Mouse (Mus musculus): Measurements from ENCODE around the gene Zfp143. TPM values are rescaled to one million over a fixed set of nuclear protein-coding genes. Genes with fewer than 3 reads are reported as not detected.
A peak's percentile ranks its signal among the peaks of the same experiment; 100 is the strongest.

Gene Zfp143
- polyA plus RNA-seq, 1 experiment from 2014 or later, result 30.0 TPM

GRCm38 (mm10) chr7:110060669-110061198 is 283 bp upstream of the Zfp143 start:
- Histone ChIP-seq H3K9me3 (no peaks in the 10 kb centered on the region), H3K36me3 (replicated peaks) (peaks cover 64% of the 10 kb centered on the region), H3K27me3 (ENCODE audit: poor library complexity, severe bottlenecking) (no peaks in the 10 kb centered on the region), H3K4me1 (peaks cover 18% of the 10 kb centered on the region), H3K4me3 (peak overlapping the region; percentile 68), H3K27ac (peak overlapping the region; percentile 98)
- DNase-seq (ENCODE audit: extremely low spot score, low spot score), result no peak
- under 1% methylated on average over 26 of the region's 26 CpGs for WGBS

DNA sequence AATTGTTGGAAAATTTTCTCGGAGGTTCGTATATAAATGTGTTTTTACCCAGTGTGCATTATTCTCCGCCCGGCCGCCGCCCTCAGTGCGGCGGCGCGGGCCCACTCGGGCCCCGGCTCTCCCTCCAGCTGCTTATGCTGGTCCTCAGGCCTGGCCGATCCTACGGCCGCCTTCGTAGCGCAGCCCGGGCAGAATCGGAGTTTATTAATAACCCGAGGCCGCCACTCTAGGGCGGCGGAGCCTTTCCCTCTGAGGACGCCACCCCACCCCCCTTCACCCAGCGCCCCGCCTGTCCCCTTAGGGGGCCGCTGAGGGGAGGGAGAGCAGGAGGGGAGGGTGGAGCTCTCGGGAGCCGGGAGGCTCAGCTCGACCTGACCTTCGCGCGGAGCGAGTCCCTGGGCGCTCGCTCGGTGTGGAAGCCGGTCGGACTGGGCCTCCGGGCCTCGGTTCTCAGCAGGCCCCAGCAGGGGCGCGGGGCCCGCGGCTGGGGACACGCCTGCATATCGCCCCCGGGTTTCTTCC is 796 bp downstream of the Zfp143 start:
- peaks cover 18% of the 10 kb centered on the region for H3K4me1 ChIP-seq
- under 1% methylated on average over 47 of the region's 48 CpGs for WGBS

DNA sequence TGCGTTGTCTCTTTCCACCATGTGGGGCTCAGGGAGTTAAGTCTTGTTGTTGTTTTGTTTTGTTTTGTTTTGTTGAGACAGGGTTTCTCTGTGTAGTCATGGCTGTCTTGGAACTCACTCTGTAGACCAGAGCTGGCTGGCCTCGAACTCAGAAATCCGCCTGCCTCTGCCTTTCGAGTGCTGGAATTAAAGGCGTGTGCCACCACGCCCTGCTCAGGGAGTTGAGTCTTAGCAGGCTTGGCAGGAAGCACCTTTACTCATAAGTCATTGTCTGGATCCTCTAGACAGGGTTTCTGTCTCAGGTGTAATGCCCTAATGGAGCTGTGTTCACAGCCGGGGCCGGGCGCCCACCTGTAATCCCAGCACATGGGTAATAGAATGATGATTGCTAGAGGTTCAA is 2.7 kb downstream of the Zfp143 start:
- H3K4me1 ChIP-seq, result peaks cover 18% of the 10 kb centered on the region
- 96% methylated on average over 9 of the region's 9 CpGs for WGBS
- H3K36me3 ChIP-seq (replicated peaks), result peaks cover 63% of the 10 kb centered on the region
- H3K27me3 ChIP-seq (ENCODE audit: poor library complexity, severe bottlenecking), result no peaks in the 10 kb centered on the region
- DNase-seq (ENCODE audit: extremely low spot score, low spot score), result no peak
- no peak overlapping the region for H3K4me3 ChIP-seq
- no peak overlapping the region for H3K27ac ChIP-seq
- no peaks in the 10 kb centered on the region for H3K9me3 ChIP-seq

More for the DNA sequence above, 796 bp downstream of the Zfp143 start:
- peak; percentile 85 for DNase-seq (ENCODE audit: extremely low spot score, low spot score)
- H3K36me3 ChIP-seq (replicated peaks), result peaks cover 63% of the 10 kb centered on the region
- H3K4me3 ChIP-seq, result peak overlapping the region; percentile 68
- no peaks in the 10 kb centered on the region for H3K9me3 ChIP-seq
- H3K27ac ChIP-seq, result peak overlapping the region; percentile 98
- H3K27me3 ChIP-seq (ENCODE audit: poor library complexity, severe bottlenecking), result no peaks in the 10 kb centered on the region

DNA sequence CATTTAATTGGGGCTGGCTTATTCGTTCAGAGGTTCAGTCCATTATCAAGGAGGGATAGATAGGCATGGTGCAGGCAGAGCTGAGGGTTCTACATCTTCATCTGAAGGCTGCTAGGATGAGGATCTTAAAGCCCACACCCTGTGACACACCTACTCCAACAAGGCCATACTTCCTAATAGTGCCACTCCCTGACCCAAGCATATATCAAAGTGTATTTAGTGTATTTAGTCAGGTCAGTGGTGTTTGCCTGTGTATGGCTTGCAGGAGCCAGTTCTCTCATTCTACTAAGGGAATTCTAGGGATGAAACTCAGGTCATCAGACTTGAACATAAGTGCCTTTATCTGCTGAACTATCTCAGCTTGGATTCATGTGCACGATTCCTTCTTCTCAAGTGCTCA is 8.1 kb downstream of the Zfp143 start:
- Histone ChIP-seq H3K4me3 (no peak overlapping the region), H3K27ac (no peak overlapping the region), H3K9me3 (no peaks in the 10 kb centered on the region), H3K27me3 (ENCODE audit: poor library complexity, severe bottlenecking) (no peaks in the 10 kb centered on the region), H3K4me1 (no peaks in the 10 kb centered on the region), H3K36me3 (replicated peaks) (peaks cover 91% of the 10 kb centered on the region)
- WGBS, result 88% methylated on average over 2 of the region's 2 CpGs
- DNase-seq (ENCODE audit: extremely low spot score, low spot score), result no peak

DNA sequence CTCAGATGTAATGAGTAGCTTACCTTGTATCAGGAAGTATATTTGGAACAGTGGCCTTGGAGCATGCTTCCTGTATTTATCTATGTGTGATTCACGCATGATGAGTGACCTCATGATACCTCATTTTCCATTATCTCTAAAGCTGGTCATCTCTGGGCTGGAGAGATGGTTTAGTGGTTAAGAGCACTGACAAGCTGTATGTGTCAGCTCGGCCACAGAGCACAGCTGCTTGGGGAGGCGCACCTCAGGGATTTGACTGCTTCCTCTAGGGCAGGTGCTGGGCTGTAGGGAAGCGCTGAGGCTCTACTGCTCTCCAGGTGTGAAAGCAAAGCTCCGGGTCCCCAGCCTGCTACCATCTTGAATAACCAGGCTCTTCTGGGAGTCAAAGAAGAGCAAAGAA is 17.2 kb downstream of the Zfp143 start:
- no peaks in the 10 kb centered on the region for H3K4me1 ChIP-seq
- no peak overlapping the region for H3K27ac ChIP-seq
- DNase-seq (ENCODE audit: extremely low spot score, low spot score), result no peak
- WGBS, result 96% methylated on average over 5 of the region's 5 CpGs
- H3K36me3 ChIP-seq (replicated peaks), result peaks cover 99% of the 10 kb centered on the region
- no peaks in the 10 kb centered on the region for H3K27me3 ChIP-seq (ENCODE audit: poor library complexity, severe bottlenecking)
- H3K9me3 ChIP-seq, result peaks cover 5% of the 10 kb centered on the region; the same call in 1 of the 2 replicates
- H3K4me3 ChIP-seq, result no peak overlapping the region

GRCm38 (mm10) chr7:110083386-110084165 is 22.6 kb downstream of the Zfp143 start:
- H3K27ac ChIP-seq, result no peak overlapping the region
- 80% methylated on average over 13 of the region's 13 CpGs for WGBS
- peaks cover 5% of the 10 kb centered on the region; the same call in 1 of the 2 replicates for H3K9me3 ChIP-seq
- peaks cover 100% of the 10 kb centered on the region for H3K36me3 ChIP-seq (replicated peaks)
- H3K4me3 ChIP-seq, result no peak overlapping the region
- no peaks in the 10 kb centered on the region for H3K27me3 ChIP-seq (ENCODE audit: poor library complexity, severe bottlenecking)
- DNase-seq (ENCODE audit: extremely low spot score, low spot score), result peak; percentile 27
- no peaks in the 10 kb centered on the region for H3K4me1 ChIP-seq

- peaks cover 100% of the 10 kb centered on the region for H3K36me3 ChIP-seq (replicated peaks)
- peaks cover 5% of the 10 kb centered on the region; the same call in 1 of the 2 replicates for H3K9me3 ChIP-seq
- H3K4me3 ChIP-seq, result no peak overlapping the region
- no peak overlapping the region for H3K27ac ChIP-seq
- H3K27me3 ChIP-seq (ENCODE audit: poor library complexity, severe bottlenecking), result no peaks in the 10 kb centered on the region
- no peaks in the 10 kb centered on the region for H3K4me1 ChIP-seq
- DNase-seq (ENCODE audit: extremely low spot score, low spot score), result no peak
Measured at GRCm38 (mm10) chr7:110085217-110085616, 24.2 kb downstream of the Zfp143 start.

DNA sequence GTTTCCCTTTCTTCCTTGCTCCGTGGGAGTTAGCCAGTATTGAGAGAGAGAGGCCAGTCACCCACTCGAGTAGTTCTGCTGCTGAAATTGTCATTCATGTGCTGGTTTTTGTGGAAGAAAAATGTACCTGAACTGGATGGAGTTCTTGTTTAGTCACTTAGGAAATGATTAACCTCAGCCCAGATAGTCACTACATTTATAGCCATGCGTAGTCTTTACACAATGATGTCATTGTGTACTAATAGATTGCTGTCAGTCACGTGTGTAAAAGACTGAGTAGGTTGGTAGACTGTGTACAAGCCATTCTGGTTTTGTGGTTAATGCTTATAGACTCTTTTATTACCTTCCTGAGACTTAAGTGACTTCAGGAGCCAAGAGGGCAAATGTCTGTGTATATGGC is 26.9 kb downstream of the Zfp143 start:
- no peak overlapping the region for H3K27ac ChIP-seq
- peaks cover 5% of the 10 kb centered on the region; the same call in 1 of the 2 replicates for H3K4me1 ChIP-seq
- H3K27me3 ChIP-seq (ENCODE audit: poor library complexity, severe bottlenecking), result no peaks in the 10 kb centered on the region
- WGBS, result 88% methylated on average over 4 of the region's 4 CpGs
- H3K9me3 ChIP-seq, result no peaks in the 10 kb centered on the region
- H3K4me3 ChIP-seq, result no peak overlapping the region
- H3K36me3 ChIP-seq (replicated peaks), result peaks cover 100% of the 10 kb centered on the region
- no peak for DNase-seq (ENCODE audit: extremely low spot score, low spot score)

DNA sequence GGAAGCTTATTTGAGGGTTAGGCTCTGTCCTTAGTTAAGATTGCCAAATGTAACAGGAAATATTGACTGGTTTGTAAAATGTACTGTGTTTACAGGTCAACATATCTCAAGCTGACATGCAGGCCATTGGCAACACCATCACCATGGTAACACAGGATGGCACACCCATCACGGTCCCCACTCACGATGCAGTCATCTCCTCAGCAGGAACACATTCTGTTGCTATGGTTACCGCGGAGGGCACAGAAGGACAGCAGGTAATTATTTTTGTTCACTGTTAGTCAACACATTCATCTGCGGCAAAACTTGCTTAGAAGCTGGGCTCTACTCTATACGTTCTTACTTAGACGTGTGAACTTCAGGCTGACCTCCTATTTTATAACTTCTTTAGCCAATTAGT is 30.7 kb downstream of the Zfp143 start:
- Histone ChIP-seq H3K27me3 (ENCODE audit: poor library complexity, severe bottlenecking) (no peaks in the 10 kb centered on the region), H3K9me3 (no peaks in the 10 kb centered on the region), H3K4me1 (peaks cover 5% of the 10 kb centered on the region; the same call in 1 of the 2 replicates), H3K4me3 (no peak overlapping the region), H3K36me3 (replicated peaks) (peaks cover 100% of the 10 kb centered on the region), H3K27ac (no peak overlapping the region)
- peak; percentile 21 for DNase-seq (ENCODE audit: extremely low spot score, low spot score)
- WGBS, result 79% methylated on average over 7 of the region's 7 CpGs

DNA sequence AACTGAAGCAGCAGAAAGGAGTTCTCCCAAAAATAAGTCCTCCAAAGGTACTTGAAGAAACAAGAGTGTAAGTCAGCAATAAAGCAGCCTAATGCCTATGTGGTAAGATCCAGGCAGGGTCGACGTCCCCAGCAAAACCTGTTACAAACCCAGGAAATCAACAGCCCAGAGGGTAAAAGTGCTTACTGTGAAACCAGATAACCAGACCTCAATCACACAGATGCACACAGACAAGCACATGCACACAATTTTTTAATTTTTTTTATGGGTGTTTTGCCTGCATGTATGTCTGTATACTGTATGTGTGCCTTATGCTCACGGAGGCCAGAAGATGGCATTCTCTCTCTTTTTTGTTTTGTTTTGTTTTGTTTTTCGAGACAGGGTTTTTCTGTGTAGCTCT is 35.3 kb downstream of the Zfp143 start:
- Histone ChIP-seq H3K4me1 (peaks cover 16% of the 10 kb centered on the region; the same call in 1 of the 2 replicates), H3K36me3 (replicated peaks) (peaks cover 64% of the 10 kb centered on the region), H3K27ac (no peak overlapping the region), H3K4me3 (no peak overlapping the region), H3K27me3 (ENCODE audit: poor library complexity, severe bottlenecking) (no peaks in the 10 kb centered on the region), H3K9me3 (no peaks in the 10 kb centered on the region; the same call in 1 of the 2 replicates)
- WGBS, result 88% methylated on average over 4 of the region's 4 CpGs
- no peak for DNase-seq (ENCODE audit: extremely low spot score, low spot score)

DNA sequence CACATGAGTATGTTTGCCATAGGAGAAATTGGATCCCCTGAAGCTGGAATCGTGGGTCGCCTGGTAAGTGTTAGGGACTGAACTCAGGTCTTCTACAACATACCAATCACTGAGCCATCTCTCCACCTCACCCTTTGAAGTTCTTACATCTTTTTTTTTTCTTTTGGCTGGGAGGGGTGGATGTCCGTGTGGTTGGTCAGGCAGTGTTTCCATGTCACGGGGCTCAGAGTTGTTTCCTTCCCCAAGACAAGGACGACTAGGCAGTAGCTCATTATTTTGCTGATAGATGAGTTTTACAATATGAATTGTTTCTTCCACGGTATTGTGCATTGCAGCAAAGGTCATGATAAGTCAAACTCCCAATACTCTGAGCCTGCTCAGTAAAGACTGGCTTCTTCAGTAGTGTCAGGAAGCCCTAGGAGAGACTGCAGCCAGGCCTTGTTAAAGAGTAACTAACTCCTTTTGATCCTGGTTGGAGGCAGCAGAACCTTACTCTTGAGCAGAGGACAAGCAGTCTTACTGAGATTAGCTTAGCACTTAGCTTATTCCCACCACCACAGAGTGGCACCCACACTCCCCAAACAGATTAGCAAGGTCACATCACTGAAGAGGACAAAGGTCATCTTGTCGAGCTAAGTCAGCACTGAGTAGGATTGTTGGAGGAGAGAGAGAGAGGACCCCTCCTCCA is 36.2 kb downstream of the Zfp143 start:
- Histone ChIP-seq H3K4me3 (no peak overlapping the region), H3K27ac (no peak overlapping the region), H3K4me1 (peaks cover 12% of the 10 kb centered on the region; the same call in 1 of the 2 replicates), H3K27me3 (ENCODE audit: poor library complexity, severe bottlenecking) (no peaks in the 10 kb centered on the region), H3K36me3 (replicated peaks) (peaks cover 55% of the 10 kb centered on the region), H3K9me3 (no peaks in the 10 kb centered on the region; the same call in 1 of the 2 replicates)
- WGBS, result 79% methylated on average over 7 of the region's 7 CpGs
- DNase-seq (ENCODE audit: extremely low spot score, low spot score), result no peak

DNA sequence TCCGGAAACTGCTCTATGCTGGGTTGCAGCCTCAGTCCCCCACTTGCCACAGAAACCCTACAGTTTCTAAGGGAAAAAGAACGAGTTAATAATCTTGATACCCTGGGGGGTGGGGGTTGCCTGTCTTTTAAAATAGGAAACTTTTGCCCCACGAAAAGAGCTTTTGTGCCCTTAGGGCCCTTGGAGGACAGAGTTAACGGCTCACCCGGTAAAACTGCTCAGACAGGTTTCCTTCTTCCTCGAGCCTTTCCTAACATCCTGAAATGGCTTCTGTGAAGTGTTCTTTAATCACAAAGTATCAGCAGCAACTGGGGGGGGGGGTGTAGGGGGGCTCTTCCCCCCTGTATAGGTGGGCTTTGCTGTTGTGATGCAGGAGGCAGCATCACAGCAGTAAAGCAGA is 39.8 kb downstream of the Zfp143 start:
- 42% methylated on average over 6 of the region's 6 CpGs for WGBS

More for the DNA sequence above, 39.8 kb downstream of the Zfp143 start:
- no peak for DNase-seq (ENCODE audit: extremely low spot score, low spot score)
- Histone ChIP-seq H3K4me1 (peaks cover 12% of the 10 kb centered on the region; the same call in 1 of the 2 replicates), H3K27ac (no peak overlapping the region), H3K27me3 (ENCODE audit: poor library complexity, severe bottlenecking) (no peaks in the 10 kb centered on the region), H3K36me3 (replicated peaks) (peaks cover 19% of the 10 kb centered on the region), H3K4me3 (no peak overlapping the region), H3K9me3 (no peaks in the 10 kb centered on the region; the same call in 1 of the 2 replicates)

Measured in forebrain, embryonic 10.5 days (tissue).